Mouse (Mus musculus): ENCODE measurements around the gene Gm10197.

The Gm10197 gene

GRCm38 (mm10) chr19:53331882-53332500, 39.6 kb downstream of the Gm10197 start:
- in situ Hi-C loops (cut with MboI; ENCODE audit: low pct_unique_long_range_greater_than_20kb in 1 of 2, low sequenced_read_pairs in 2 of 2, unreplicated experiment in 1 of 2), result no loop called here

GRCm38 (mm10) chr19:53329992-53330381, 41.6 kb downstream of the Gm10197 start:
- in situ Hi-C loops (cut with MboI; ENCODE audit: low pct_unique_long_range_greater_than_20kb in 1 of 2, low sequenced_read_pairs in 2 of 2, unreplicated experiment in 1 of 2), result no loop called here

- in situ Hi-C loops (cut with MboI; ENCODE audit: low pct_unique_long_range_greater_than_20kb in 1 of 2, low sequenced_read_pairs in 2 of 2, unreplicated experiment in 1 of 2), result no loop called here
Measured at GRCm38 (mm10) chr19:53329221-53329991, 42.2 kb downstream of the Gm10197 start.

GRCm38 (mm10) chr19:53328116-53328515, 43.5 kb downstream of the Gm10197 start:
- in situ Hi-C loops (cut with MboI; ENCODE audit: low pct_unique_long_range_greater_than_20kb in 1 of 2, low sequenced_read_pairs in 2 of 2, unreplicated experiment in 1 of 2), result no loop called here

- in situ Hi-C loops (cut with MboI; ENCODE audit: low pct_unique_long_range_greater_than_20kb in 1 of 2, low sequenced_read_pairs in 2 of 2, unreplicated experiment in 1 of 2), result no loop called here
Measured at GRCm38 (mm10) chr19:53325578-53326295, 45.8 kb downstream of the Gm10197 start.

GRCm38 (mm10) chr19:53324866-53325265, 46.7 kb downstream of the Gm10197 start:
- in situ Hi-C loops (cut with MboI; ENCODE audit: low pct_unique_long_range_greater_than_20kb in 1 of 2, low sequenced_read_pairs in 2 of 2, unreplicated experiment in 1 of 2), result no loop called here

GRCm38 (mm10) chr19:53322438-53323048, 49.0 kb downstream of the Gm10197 start:
- in situ Hi-C loops (cut with MboI; ENCODE audit: low pct_unique_long_range_greater_than_20kb in 1 of 2, low sequenced_read_pairs in 2 of 2, unreplicated experiment in 1 of 2), result no loop called here
